Mouse (Mus musculus) liver, embryonic 15.5 days (tissue): ENCODE measurements around the gene Pik3cd. TPM values are rescaled to one million over a fixed set of nuclear protein-coding genes. Genes with fewer than 3 reads are reported as not detected.
A peak's percentile ranks its signal among the peaks of the same experiment; 100 is the strongest.

Experiments used
- ATAC-seq: fragments of 200-750 bp; cut with Nextera tagmentation; 2 replicates; pipeline ENCODE4 v1.8.0; 2017; ENCODE audit warnings: moderate number of reproducible peaks, mild to moderate bottlenecking, moderate library complexity; ENCODE audit not compliant: insufficient read depth
- H3K27ac ChIP-seq: fragments of 300-500 bp; sonication (generic); replicated peaks from 2 replicates; pipeline ENCODE4 v1.5.1; 2015; ENCODE audit warnings: mild to moderate bottlenecking, inconsistent platforms
- H3K27me3 ChIP-seq: fragments of 300-500 bp; sonication (generic); 2 replicates; pipeline ENCODE4 v1.6.1; 2015; ENCODE audit warnings: mild to moderate bottlenecking, inconsistent platforms
- H3K36me3 ChIP-seq: fragments of 300-500 bp; sonication (generic); replicated peaks from 2 replicates; pipeline ENCODE4 v1.6.1; 2015; ENCODE audit warnings: moderate library complexity, mild to moderate bottlenecking, inconsistent platforms
- H3K4me1 ChIP-seq: fragments of 300-500 bp; sonication (generic); replicated peaks from 2 replicates; pipeline ENCODE4 v1.6.1; 2015; ENCODE audit warnings: inconsistent platforms
- H3K4me2 ChIP-seq: fragments of 300-500 bp; sonication (generic); 2 replicates; pipeline ENCODE4 v1.6.1; 2015; ENCODE audit warnings: moderate library complexity, mild to moderate bottlenecking, inconsistent platforms
- H3K4me3 ChIP-seq: fragments of 300-500 bp; sonication (generic); replicated peaks from 2 replicates; pipeline ENCODE4 v1.5.1; 2015; ENCODE audit warnings: mild to moderate bottlenecking, inconsistent platforms
- H3K9ac ChIP-seq: fragments of 300-500 bp; sonication (generic); 2 replicates; pipeline ENCODE4 v1.6.1; 2015; ENCODE audit warnings: moderate library complexity, mild to moderate bottlenecking, inconsistent platforms
- H3K9me3 ChIP-seq: fragments of 300-500 bp; sonication (generic); replicated peaks from 2 replicates; pipeline ENCODE4 v1.6.1; 2016; ENCODE audit warnings: inconsistent platforms
- WGBS: fragments of 180-500 bp; shearing (Covaris S2); methylation state at CpG from one replicate; pipeline ENCODE4 v1.1.7; 2015; ENCODE audit warnings: mixed read lengths; ENCODE audit not compliant: insufficient replicate concordance; 5-methylcytosine and 5-hydroxymethylcytosine counted together
- polyA plus RNA-seq: library from polyadenylated mRNA; unstranded; fragments of >200 nt; fragmentation: Nextera tagmentation; extraction: Ambion mirVana; gene quantifications from 2 replicates; pipeline ENCODE4 v1.2.1, GENCODE M21; 2015

The Pik3cd gene
- polyA plus RNA-seq, 1 experiment from 2014 or later: 7.3 TPM

DNA sequence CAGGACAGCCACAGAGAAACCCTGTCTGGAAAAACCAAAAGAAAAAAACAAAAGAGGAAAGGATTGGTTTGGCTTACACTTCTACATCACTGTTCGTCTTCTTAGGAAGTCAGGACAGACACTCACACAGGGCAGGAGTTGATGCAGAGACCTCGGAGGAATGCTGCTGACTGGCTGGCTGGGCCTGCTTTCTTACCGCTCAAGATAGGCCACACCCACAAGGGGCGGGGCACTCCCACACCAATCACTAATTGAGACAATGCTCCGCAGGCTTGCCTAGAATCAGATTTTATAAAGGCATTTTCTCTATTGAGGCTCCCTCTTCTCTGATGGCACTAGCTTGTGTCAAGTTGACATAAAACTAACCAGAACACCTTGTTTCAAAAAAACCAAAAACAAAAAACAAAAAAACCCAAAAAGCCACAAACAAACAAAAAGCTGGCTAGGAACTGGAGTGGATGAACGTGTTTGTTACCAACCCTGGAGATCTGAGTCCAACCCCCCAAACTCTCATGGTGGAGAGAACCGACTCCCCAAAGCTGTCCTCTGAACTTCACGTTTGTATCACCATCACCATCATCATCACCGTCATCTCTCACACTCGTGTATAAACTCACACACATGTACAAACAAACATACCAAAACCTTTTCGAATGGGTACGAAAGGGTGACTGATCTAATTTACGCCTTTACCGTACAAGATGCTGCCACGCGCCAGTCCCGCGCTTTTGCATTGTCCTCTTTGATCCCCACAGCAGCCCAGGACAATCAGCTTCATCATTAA is 753 bp downstream of the Pik3cd start:
- WGBS: 51% methylated on average over 18 of the region's 18 CpGs
- Histone ChIP-seq H3K4me2 (peak overlapping the region; percentile 11), H3K4me3 (peak overlapping the region; percentile 2), H3K36me3 (no peaks in the 10 kb centered on the region), H3K9ac (no peak overlapping the region), H3K27ac (peak overlapping the region; percentile 42), H3K4me1 (peaks cover 42% of the 10 kb centered on the region), H3K9me3 (no peaks in the 10 kb centered on the region), H3K27me3 (peaks cover 4% of the 10 kb centered on the region; the same call in 1 of the 2 replicates)
- ATAC-seq: no peak

DNA sequence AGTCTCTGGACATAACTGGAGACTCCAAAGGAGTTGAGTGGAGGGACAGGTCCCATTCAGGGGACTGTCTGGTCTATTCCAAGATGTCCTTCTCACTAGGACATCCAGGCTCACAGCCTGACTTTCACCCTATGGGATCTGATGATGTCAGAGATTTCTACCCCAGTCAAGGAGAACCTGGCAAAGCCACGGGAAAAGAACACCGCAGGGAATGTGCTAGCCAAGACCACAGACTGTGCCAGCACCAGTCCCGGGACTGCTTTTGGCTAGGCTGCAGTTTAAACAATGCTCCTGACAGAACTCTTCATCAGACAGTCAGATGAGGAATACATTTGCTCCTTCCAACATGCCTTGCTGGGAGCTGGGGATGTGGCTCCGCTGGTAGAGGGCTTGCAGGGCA is 2.4 kb downstream of the Pik3cd start:
- H3K4me2 ChIP-seq: peak overlapping the region; percentile 39
- peaks cover 4% of the 10 kb centered on the region; the same call in 1 of the 2 replicates for H3K27me3 ChIP-seq
- H3K4me1 ChIP-seq: peaks cover 53% of the 10 kb centered on the region
- 73% methylated on average over 4 of the region's 4 CpGs for WGBS
- no peak overlapping the region for H3K9ac ChIP-seq
- ATAC-seq: no peak
- no peaks in the 10 kb centered on the region for H3K36me3 ChIP-seq
- H3K4me3 ChIP-seq: no peak overlapping the region
- H3K9me3 ChIP-seq: no peaks in the 10 kb centered on the region
- no peak overlapping the region for H3K27ac ChIP-seq

- Histone ChIP-seq H3K4me1 (peaks cover 53% of the 10 kb centered on the region), H3K4me2 (peak overlapping the region; percentile 84), H3K9me3 (no peaks in the 10 kb centered on the region), H3K36me3 (no peaks in the 10 kb centered on the region), H3K9ac (peak overlapping the region; percentile 60), H3K4me3 (peak overlapping the region; percentile 65), H3K27me3 (peaks cover 4% of the 10 kb centered on the region; the same call in 1 of the 2 replicates), H3K27ac (peak overlapping the region; percentile 75)
- peak; percentile 62 for ATAC-seq
- WGBS: under 1% methylated on average over 35 of the region's 35 CpGs
Measured at GRCm38 (mm10) chr4:149698197-149698821, 4.1 kb downstream of the Pik3cd start.

GRCm38 (mm10) chr4:149697506-149698196 is 4.7 kb downstream of the Pik3cd start:
- ATAC-seq: peak; percentile 30
- Histone ChIP-seq H3K27me3 (peaks cover 4% of the 10 kb centered on the region; the same call in 1 of the 2 replicates), H3K4me2 (peak overlapping the region; percentile 84), H3K4me3 (peak overlapping the region; percentile 65), H3K27ac (peak overlapping the region; percentile 75), H3K4me1 (peaks cover 50% of the 10 kb centered on the region), H3K9me3 (no peaks in the 10 kb centered on the region), H3K36me3 (no peaks in the 10 kb centered on the region), H3K9ac (peak overlapping the region; percentile 60)
- WGBS: 1% methylated on average over 15 of the region's 15 CpGs

- Histone ChIP-seq H3K4me2 (peak overlapping the region; percentile 84), H3K4me3 (peak overlapping the region; percentile 65), H3K9ac (peak overlapping the region; percentile 25; the same call in 1 of the 2 replicates), H3K27ac (peak overlapping the region; percentile 55), H3K27me3 (peaks cover 4% of the 10 kb centered on the region; the same call in 1 of the 2 replicates), H3K36me3 (no peaks in the 10 kb centered on the region), H3K4me1 (peaks cover 46% of the 10 kb centered on the region), H3K9me3 (no peaks in the 10 kb centered on the region)
- 9% methylated on average over 16 of the region's 16 CpGs for WGBS
- ATAC-seq: no peak
Measured at GRCm38 (mm10) chr4:149696189-149696971, 6.0 kb downstream of the Pik3cd start.

- Histone ChIP-seq H3K4me1 (peaks cover 33% of the 10 kb centered on the region), H3K36me3 (no peaks in the 10 kb centered on the region), H3K27me3 (no peaks in the 10 kb centered on the region), H3K4me2 (peak overlapping the region; percentile 10; the same call in 1 of the 2 replicates), H3K27ac (no peak overlapping the region), H3K4me3 (no peak overlapping the region), H3K9me3 (no peaks in the 10 kb centered on the region), H3K9ac (no peak overlapping the region)
- WGBS: 43% methylated on average over 8 of the region's 8 CpGs
- no peak for ATAC-seq
Measured at GRCm38 (mm10) chr4:149691368-149691767, 11.0 kb downstream of the Pik3cd start.

DNA sequence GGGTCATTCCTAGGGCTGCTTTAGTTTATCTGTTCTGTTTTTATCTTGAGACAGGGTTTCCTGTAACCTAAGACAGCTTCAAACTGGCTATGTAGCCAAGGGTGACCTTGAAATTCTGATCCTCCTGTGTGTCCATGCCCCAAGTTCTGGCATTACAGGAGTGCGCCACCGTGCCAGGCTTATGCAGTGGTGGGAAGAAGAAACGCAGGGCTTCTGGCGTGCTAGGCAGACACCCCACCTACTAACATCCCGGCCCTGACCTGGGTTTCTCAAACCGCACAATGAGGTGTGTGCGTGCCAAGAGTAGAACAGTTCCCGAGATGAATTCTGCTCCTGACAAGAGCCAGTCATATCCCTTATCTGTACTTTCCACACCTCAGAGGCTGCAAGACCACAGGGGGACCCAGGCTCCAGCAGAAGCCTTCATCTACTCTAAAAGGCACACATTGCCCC is 11.5 kb downstream of the Pik3cd start:
- H3K4me1 ChIP-seq: peaks cover 27% of the 10 kb centered on the region
- H3K36me3 ChIP-seq: no peaks in the 10 kb centered on the region
- no peak overlapping the region for H3K4me3 ChIP-seq
- peak overlapping the region; percentile 10; the same call in 1 of the 2 replicates for H3K4me2 ChIP-seq
- no peaks in the 10 kb centered on the region for H3K27me3 ChIP-seq
- no peak overlapping the region for H3K27ac ChIP-seq
- ATAC-seq: peak; percentile 67; the same call in 1 of the 2 replicates
- WGBS: 23% methylated on average over 8 of the region's 8 CpGs
- no peak overlapping the region for H3K9ac ChIP-seq
- no peaks in the 10 kb centered on the region for H3K9me3 ChIP-seq

DNA sequence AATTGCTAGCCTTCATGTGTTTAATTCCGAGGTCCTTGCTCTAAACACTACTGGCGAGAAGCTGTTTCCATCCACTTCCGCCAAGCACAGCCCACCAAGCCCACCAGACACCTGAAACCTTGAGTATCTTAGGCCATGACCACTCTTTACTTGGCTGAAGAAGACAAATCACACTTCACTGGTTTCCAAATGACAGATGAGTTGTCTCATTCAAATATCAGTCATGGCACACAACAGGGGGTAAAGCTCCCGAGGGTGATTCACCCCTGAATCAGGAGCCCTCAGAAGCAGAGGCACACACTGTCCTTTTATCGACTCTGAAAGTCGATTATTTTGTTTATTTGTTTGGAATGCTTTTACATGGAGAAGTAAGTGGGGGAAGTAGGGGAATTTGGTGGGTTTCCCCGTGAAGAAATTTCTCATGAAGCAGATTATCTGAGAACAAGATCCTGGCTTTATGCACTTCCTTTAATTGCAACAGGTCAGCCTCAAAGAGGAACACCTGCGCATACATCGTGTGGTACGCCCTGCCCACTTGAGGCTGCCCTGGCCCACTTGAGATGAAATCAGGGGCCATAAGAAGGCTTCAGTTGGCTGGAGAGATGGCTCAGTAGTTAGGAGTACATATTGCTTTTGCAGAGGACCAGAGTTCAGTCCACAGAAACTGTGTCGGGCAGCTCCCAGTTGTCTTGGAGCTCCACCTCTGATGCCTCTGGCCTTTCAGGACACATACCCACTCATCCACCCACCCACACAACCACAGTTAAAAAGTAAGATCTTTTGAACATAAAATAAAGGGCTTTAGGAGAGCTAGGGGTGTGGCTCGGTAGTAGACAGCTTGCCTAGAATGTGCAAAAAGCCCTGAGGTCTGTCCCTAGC is 12.3 kb downstream of the Pik3cd start:
- H3K4me1 ChIP-seq: peaks cover 25% of the 10 kb centered on the region
- H3K27me3 ChIP-seq: no peaks in the 10 kb centered on the region
- WGBS: 58% methylated on average over 12 of the region's 12 CpGs
- no peak for ATAC-seq
- H3K9me3 ChIP-seq: no peaks in the 10 kb centered on the region
- H3K4me3 ChIP-seq: no peak overlapping the region
- H3K27ac ChIP-seq: no peak overlapping the region
- no peak overlapping the region for H3K4me2 ChIP-seq
- H3K9ac ChIP-seq: no peak overlapping the region
- H3K36me3 ChIP-seq: no peaks in the 10 kb centered on the region

DNA sequence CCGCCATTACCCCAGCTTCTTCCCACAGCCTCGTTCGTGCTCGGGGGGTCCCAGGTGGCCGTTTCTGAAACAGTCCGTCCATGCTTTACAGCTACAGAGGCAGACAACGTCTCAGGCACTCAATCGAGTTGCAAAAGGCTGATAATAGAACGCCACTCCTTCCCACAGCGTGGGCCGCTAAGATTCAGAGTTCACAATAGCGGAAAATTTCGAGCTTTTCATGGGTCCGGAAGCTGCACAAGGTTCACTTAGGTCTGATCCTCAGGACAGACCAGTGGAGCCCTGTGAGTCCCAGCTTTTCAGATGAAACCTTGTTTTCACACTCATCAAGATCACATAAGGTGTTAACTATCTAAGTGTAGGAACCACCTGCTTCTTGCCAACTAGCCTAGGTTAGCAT is 13.5 kb downstream of the Pik3cd start:
- Histone ChIP-seq H3K4me3 (no peak overlapping the region), H3K9me3 (no peaks in the 10 kb centered on the region), H3K36me3 (no peaks in the 10 kb centered on the region), H3K4me1 (peaks cover 25% of the 10 kb centered on the region), H3K4me2 (no peak overlapping the region), H3K27me3 (no peaks in the 10 kb centered on the region), H3K9ac (no peak overlapping the region), H3K27ac (no peak overlapping the region)
- WGBS: 71% methylated on average over 14 of the region's 14 CpGs
- no peak for ATAC-seq
